Mouse (Mus musculus) heart, embryonic 16.5 days (tissue): Measurements from ENCODE around the gene Enkur. TPM values are rescaled to one million over a fixed set of nuclear protein-coding genes. Genes with fewer than 3 reads are reported as not detected.

Experiments used
- ATAC-seq: fragments of 200-750 bp; cut with Nextera tagmentation; replicated peaks from 2 replicates; pipeline ENCODE4 v1.8.0; 2017; ENCODE audit warnings: moderate number of reproducible peaks; ENCODE audit not compliant: insufficient read depth, low FRiP score; ENCODE audit errors: extremely low read depth
- H3K27ac ChIP-seq: fragments of 300-500 bp; sonication (generic); 2 replicates; pipeline ENCODE4 v1.5.1; 2014; ENCODE audit warnings: mild to moderate bottlenecking, low read length, control low read depth, moderate library complexity
- H3K27me3 ChIP-seq: fragments of 300-500 bp; sonication (generic); 2 replicates; pipeline ENCODE4 v1.6.1; 2014; ENCODE audit warnings: low read length, mixed read lengths; ENCODE audit not compliant: control insufficient read depth, insufficient read depth
- H3K36me3 ChIP-seq: fragments of 300-500 bp; sonication (generic); 2 replicates; pipeline ENCODE4 v1.6.1; 2014; ENCODE audit not compliant: control insufficient read depth, insufficient read depth
- H3K4me1 ChIP-seq: fragments of 300-500 bp; sonication (generic); 2 replicates; pipeline ENCODE4 v1.6.1; 2014; ENCODE audit warnings: low read length, mixed read lengths; ENCODE audit not compliant: control insufficient read depth, insufficient read depth
- H3K4me2 ChIP-seq: fragments of 300-500 bp; sonication (generic); 2 replicates; pipeline ENCODE4 v1.6.1; 2014; ENCODE audit warnings: low read depth, mild to moderate bottlenecking, control low read depth, low read length
- H3K4me3 ChIP-seq: fragments of 300-500 bp; sonication (generic); 2 replicates; pipeline ENCODE4 v1.5.1; 2014; ENCODE audit warnings: mild to moderate bottlenecking, control low read depth, low read length
- H3K9ac ChIP-seq: fragments of 300-500 bp; sonication (generic); 2 replicates; pipeline ENCODE4 v1.6.1; 2014; ENCODE audit warnings: low read length, control low read depth
- H3K9me3 ChIP-seq: fragments of 300-500 bp; sonication (generic); replicated peaks from 2 replicates; pipeline ENCODE4 v1.6.1; 2016; ENCODE audit warnings: low read length; ENCODE audit not compliant: control insufficient read depth
- WGBS: fragments of 180-500 bp; shearing (Covaris S2); extraction: QIAGEN DNeasy Blood & Tissue Kit; methylation state at CpG from one replicate; pipeline ENCODE4 v1.1.7; 2014; 5-methylcytosine and 5-hydroxymethylcytosine counted together
- polyA plus RNA-seq: library from polyadenylated mRNA; unstranded; fragments of >200 nt; fragmentation: Nextera tagmentation; extraction: Ambion mirVana; gene quantifications from 2 replicates; pipeline ENCODE4 v1.2.1, GENCODE M21; 2015

Gene Enkur
- polyA plus RNA-seq, 1 experiment from 2014 or later: 2.2 TPM

DNA sequence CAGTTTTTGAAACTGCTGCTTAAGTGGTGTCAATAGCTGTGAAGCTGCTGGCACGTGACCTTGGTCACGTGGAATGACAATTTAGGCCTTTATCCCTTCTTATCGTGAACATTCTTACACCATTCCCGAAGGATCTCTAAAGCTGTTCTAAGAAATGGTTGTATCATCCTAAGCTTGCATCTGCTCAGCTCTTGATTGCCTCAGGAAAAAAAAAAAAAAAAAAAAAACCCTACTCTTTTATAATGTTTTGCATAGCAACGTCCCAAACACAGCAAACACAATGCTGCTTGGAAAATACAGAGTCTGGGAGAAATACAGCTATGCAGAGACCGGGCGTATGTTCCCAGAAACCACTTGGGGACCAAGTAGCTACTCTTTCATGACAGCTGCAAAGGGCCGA, 40.9 kb downstream of the Enkur start:
- no peaks in the 10 kb centered on the region for H3K9me3 ChIP-seq
- no peaks in the 10 kb centered on the region for H3K36me3 ChIP-seq
- H3K27me3 ChIP-seq: no peaks in the 10 kb centered on the region
- H3K27ac ChIP-seq: no peak overlapping the region
- no peak overlapping the region for H3K4me3 ChIP-seq
- H3K4me1 ChIP-seq: no peaks in the 10 kb centered on the region
- 76% methylated on average over 8 of the region's 8 CpGs for WGBS
- peak; percentile 37; the same call in 1 of the 2 replicates for ATAC-seq
- no peak overlapping the region for H3K4me2 ChIP-seq
- H3K9ac ChIP-seq: no peak overlapping the region

DNA sequence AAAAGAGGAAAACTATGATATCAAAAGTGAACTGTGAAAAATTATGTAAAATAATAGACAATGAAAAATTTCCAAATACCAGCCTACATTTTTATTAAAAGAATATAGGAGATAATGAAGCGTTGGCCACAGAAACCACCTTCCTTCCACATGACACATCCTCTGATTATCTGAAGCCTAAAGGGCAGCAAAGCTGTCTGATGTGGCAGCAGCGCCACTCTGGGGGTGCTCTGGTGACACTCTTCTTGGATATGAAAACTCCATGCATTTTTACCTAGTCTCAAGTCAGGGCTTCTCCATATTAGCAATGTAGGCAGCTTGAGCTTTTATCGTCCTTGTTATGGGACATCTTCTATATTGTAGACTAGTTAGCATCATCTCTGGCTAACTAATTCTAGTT, 51.7 kb downstream of the Enkur start:
- Histone ChIP-seq H3K4me2 (no peak overlapping the region), H3K4me1 (no peaks in the 10 kb centered on the region), H3K27ac (no peak overlapping the region), H3K4me3 (no peak overlapping the region), H3K9ac (no peak overlapping the region), H3K36me3 (no peaks in the 10 kb centered on the region), H3K9me3 (no peaks in the 10 kb centered on the region), H3K27me3 (no peaks in the 10 kb centered on the region)
- WGBS: 82% methylated on average over 3 of the region's 3 CpGs
- no peak for ATAC-seq

- ATAC-seq: no peak
- Histone ChIP-seq H3K4me1 (peaks cover 6% of the 10 kb centered on the region), H3K4me2 (no peak overlapping the region), H3K4me3 (no peak overlapping the region), H3K9me3 (no peaks in the 10 kb centered on the region), H3K9ac (no peak overlapping the region), H3K27ac (no peak overlapping the region), H3K27me3 (no peaks in the 10 kb centered on the region), H3K36me3 (no peaks in the 10 kb centered on the region)
- WGBS: 68% methylated on average over 4 of the region's 4 CpGs
Measured at GRCm38 (mm10) chr2:21147169-21147568, 58.0 kb downstream of the Enkur start.

- H3K9me3 ChIP-seq: no peaks in the 10 kb centered on the region
- WGBS: 71% methylated on average over 6 of the region's 6 CpGs
Measured at GRCm38 (mm10) chr2:21146486-21146885, 58.7 kb downstream of the Enkur start.

DNA sequence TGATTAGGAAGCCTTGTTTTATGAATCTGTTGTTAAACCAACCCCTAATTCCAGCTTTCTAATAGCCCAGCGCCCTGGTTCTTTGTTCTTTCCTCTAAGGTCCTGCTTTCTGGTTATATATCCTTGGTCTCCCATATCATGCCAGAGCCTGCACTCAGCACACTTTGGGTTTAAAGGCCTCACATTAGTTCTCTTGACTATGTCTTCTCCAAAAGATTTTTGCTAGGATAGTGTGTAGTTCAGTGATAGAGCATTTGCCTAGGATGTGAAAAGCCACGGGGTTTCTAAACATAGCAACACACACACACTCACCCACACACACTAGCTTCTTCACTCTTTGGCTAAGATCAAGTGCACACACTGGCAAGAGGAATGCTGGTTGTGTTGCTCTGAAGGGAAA, 62.5 kb downstream of the Enkur start:
- ATAC-seq: no peak
- Histone ChIP-seq H3K4me2 (peak overlapping the region; percentile 98), H3K27ac (0 out of 2 replicates have a peak overlapping the region, but pooled peaks have one; percentile 46), H3K4me1 (peaks cover 11% of the 10 kb centered on the region), H3K9me3 (no peaks in the 10 kb centered on the region), H3K4me3 (peak overlapping the region; percentile 68), H3K27me3 (no peaks in the 10 kb centered on the region; the same call in 1 of the 2 replicates), H3K9ac (peak overlapping the region; percentile 76), H3K36me3 (no peaks in the 10 kb centered on the region)
- 7% methylated on average over 2 of the region's 2 CpGs for WGBS

More at GRCm38 (mm10) chr2:21146486-21146885, 58.7 kb downstream of the Enkur start:
- Histone ChIP-seq H3K27ac (no peak overlapping the region), H3K4me2 (no peak overlapping the region), H3K9ac (no peak overlapping the region), H3K4me3 (no peak overlapping the region), H3K4me1 (peaks cover 6% of the 10 kb centered on the region), H3K27me3 (no peaks in the 10 kb centered on the region; the same call in 1 of the 2 replicates), H3K36me3 (no peaks in the 10 kb centered on the region)
- ATAC-seq: no peak

DNA sequence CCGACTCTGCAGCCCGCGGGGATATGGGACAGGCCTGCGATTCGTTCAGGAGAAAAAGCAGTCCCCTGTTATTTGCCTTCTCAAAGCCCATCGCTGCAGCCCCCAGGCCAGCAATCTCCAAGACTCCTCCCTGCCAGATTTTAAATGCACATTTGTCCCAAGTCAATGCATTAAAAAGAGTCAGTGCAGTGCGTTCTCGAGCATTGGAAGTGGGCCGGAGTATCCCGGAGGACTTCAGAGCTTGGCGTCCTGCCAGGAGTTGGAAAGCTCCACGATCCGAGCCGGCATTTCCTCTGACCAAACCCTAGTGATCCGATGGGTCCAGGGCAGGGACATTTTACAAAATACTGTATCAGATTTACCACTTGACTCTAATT, 63.0 kb downstream of the Enkur start:
- no peaks in the 10 kb centered on the region for H3K36me3 ChIP-seq
- WGBS: under 1% methylated on average over 15 of the region's 15 CpGs
- H3K27me3 ChIP-seq: no peaks in the 10 kb centered on the region; the same call in 1 of the 2 replicates
- peaks cover 11% of the 10 kb centered on the region for H3K4me1 ChIP-seq
- no peaks in the 10 kb centered on the region for H3K9me3 ChIP-seq
- H3K27ac ChIP-seq: peak overlapping the region; percentile 69
- peak; percentile 61; the same call in 1 of the 2 replicates for ATAC-seq
- peak overlapping the region; percentile 76 for H3K9ac ChIP-seq
- H3K4me3 ChIP-seq: peak overlapping the region; percentile 68
- H3K4me2 ChIP-seq: peak overlapping the region; percentile 98

DNA sequence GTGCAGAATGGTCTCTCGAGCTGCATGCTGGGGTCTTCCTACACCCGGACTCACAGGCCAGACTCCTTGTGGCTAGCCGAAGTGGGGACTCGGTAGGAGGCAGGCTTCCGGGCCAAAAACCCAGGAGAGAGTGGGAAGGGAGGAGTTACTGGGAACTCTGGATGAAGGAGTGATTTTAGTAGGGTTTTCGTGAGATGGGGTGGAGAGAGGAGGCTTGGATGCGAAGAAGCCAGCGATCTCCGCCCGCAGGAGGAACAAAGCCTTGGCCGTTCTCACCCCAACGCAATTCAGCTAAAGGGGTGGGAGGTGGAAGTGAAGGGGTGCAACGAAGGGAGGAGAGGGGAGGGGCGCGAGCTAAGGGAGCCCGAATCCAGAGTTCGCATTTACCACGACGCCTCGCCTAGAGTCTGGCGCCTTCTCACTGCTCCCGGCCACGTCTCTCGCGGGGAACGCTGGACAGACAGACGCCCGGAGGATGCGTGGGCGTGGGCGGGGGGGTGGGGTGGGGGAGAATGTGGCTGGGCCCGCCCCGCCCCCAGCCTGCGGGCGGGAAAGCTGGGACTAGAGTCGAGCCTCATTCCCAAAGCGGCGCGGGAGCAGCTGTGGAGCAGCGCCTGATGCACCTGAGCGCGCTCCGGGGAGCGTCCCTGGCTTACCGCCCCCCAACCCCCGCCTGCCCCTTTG, 63.5 kb downstream of the Enkur start:
- peak; percentile 77 for ATAC-seq
- peak overlapping the region; percentile 76 for H3K9ac ChIP-seq
- H3K27ac ChIP-seq: peak overlapping the region; percentile 69
- no peaks in the 10 kb centered on the region for H3K9me3 ChIP-seq
- peak overlapping the region; percentile 68 for H3K4me3 ChIP-seq
- H3K4me2 ChIP-seq: peak overlapping the region; percentile 98
- H3K27me3 ChIP-seq: no peaks in the 10 kb centered on the region; the same call in 1 of the 2 replicates
- WGBS: under 1% methylated on average over 43 of the region's 46 CpGs
- no peaks in the 10 kb centered on the region for H3K36me3 ChIP-seq
- H3K4me1 ChIP-seq: peaks cover 11% of the 10 kb centered on the region

DNA sequence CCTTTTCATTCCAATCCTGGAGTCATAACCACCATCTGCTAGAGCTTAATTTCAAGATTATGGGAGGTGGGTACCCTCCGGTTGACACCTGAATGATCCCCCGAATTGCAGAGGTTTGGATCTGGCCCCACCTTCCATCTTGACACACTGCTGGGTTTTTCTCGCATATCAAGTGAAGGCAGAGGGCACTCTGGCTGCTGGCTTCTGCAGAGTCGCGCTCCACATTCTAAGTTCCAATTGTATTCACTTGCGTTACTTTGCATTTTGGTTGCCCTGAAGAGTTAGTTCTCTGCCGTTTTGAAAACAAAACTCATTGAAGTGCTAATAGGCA, 64.0 kb downstream of the Enkur start:
- peak overlapping the region; percentile 69 for H3K27ac ChIP-seq
- peak overlapping the region; percentile 98 for H3K4me2 ChIP-seq
- H3K9ac ChIP-seq: peak overlapping the region; percentile 76
- no peaks in the 10 kb centered on the region; the same call in 1 of the 2 replicates for H3K27me3 ChIP-seq
- no peaks in the 10 kb centered on the region for H3K36me3 ChIP-seq
- no peaks in the 10 kb centered on the region for H3K9me3 ChIP-seq
- peak overlapping the region; percentile 68 for H3K4me3 ChIP-seq
- ATAC-seq: no peak
- peaks cover 11% of the 10 kb centered on the region for H3K4me1 ChIP-seq
- 19% methylated on average over 7 of the region's 7 CpGs for WGBS
